In the genomic region with DNA sequence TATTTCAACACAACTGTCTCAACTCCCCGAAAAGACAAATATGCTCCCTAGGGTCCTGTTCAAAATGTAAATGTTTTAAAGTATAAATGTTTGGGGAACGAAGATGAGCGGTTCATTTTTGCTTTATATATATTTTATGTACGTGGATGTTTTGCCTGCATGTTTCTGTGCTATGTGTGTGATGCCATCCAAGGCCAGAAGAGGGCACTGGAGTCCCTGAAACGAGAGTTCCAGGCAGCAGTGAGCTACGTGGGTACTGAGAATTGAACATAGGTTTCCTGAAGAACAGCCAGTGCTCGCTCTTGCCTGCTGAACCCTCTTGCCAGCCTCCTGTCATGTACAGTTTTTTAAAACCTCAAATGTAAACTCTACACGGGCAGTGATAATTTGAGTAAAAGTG, we compare ENCODE assay signal across 11 mouse cellular contexts.
DNase-seq lines count a peak whose midpoint lies in the region; ATAC-seq and TF ChIP-seq lines count a peak whose summit lies in the region.
"Had no signal": no experiment of that assay in that cellular context is flagged by ENCODE, and none has a peak within 500 bp of the region (broad histone marks: within the 10 kb centered on the region; RNA-seq: fewer than 3 reads in every experiment).

No protein-coding gene starts in this region.

- no peak overlapping the region for H3K27ac ChIP-seq in liver, adult 2 months (replicated peaks; ENCODE audit: insufficient read depth, low read depth, low read length)
- H3K27ac ChIP-seq in liver, embryonic 11.5 days (ENCODE audit: low read depth, low read length): no peak overlapping the region

- no peak overlapping the region for H3K4me2 ChIP-seq in liver, embryonic 11.5 days

- ATAC-seq in CD4-positive, CD25-positive, alpha-beta regulatory T cell, adult 4 months: no peak
- ATAC-seq in liver, embryonic 11.5 days (replicated peaks; ENCODE audit: low FRiP score): no peak
- ATAC-seq in megakaryocyte-erythroid progenitor cell, adult 5-6 weeks (replicated peaks; ENCODE audit: low FRiP score, low TSS enrichment, poor library complexity, severe bottlenecking): peak; percentile 84
- ATAC-seq in erythroid progenitor cell, adult 5-6 weeks (replicated peaks; ENCODE audit: low FRiP score, poor library complexity, severe bottlenecking): no peak

- H3K4me3 ChIP-seq in liver, adult 2 months (ENCODE audit: insufficient read depth, low read depth, low read length): no peak overlapping the region
- H3K4me3 ChIP-seq in liver, embryonic 11.5 days (ENCODE audit: low read depth, low read length): no peak overlapping the region

- H3K9me3 ChIP-seq in liver, embryonic 11.5 days (ENCODE audit: control insufficient read depth, low read length): no peaks in the 10 kb centered on the region

- H3K79me2 ChIP-seq in liver, adult 2 months (ENCODE audit: control insufficient read depth, insufficient read depth, low read length): no peaks in the 10 kb centered on the region

- DNase-seq in CD4-positive, CD25-positive, alpha-beta regulatory T cell, adult 2 months (ENCODE audit: low read depth, low spot score): peak; percentile 46
- DNase-seq in liver, adult 2 months (ENCODE audit: extremely low read depth, low read depth, low spot score): no peak
- no peak for DNase-seq in liver, embryonic 11.5 days (ENCODE audit: low spot score)
- peak; percentile 38 for DNase-seq in WW6 (ENCODE audit: low read depth, low spot score)
- no peak for DNase-seq in adrenal gland, postnatal 4 days (ENCODE audit: low spot score in 2 of 2)
- DNase-seq: adrenal gland, postnatal 25 days; kidney, adult 8-10 months; left cerebral cortex, postnatal 4 days had no signal

- no peaks in the 10 kb centered on the region for H3K27me3 ChIP-seq in liver, adult 2 months (ENCODE audit: control insufficient read depth, insufficient read depth, low read length)
- no peaks in the 10 kb centered on the region for H3K27me3 ChIP-seq in liver, embryonic 11.5 days (replicated peaks; ENCODE audit: control insufficient read depth, insufficient read depth, low read length)

- TF ChIP-seq POLR2A in liver, adult 2 months (IDR thresholded peaks at IDR 0.05; ENCODE audit: extremely low read depth, insufficient read depth, low read length): no peak

- peak; percentile 46 for TF ChIP-seq CTCF in liver, adult 2 months (IDR thresholded peaks at IDR 0.05; ENCODE audit: low read depth, low read length)

- H3K4me1 ChIP-seq in liver, adult 2 months (ENCODE audit: control insufficient read depth, insufficient read depth, low read length): no peaks in the 10 kb centered on the region
- H3K4me1 ChIP-seq in liver, embryonic 11.5 days (replicated peaks; ENCODE audit: control insufficient read depth, insufficient read depth, low read length): no peaks in the 10 kb centered on the region

- H3K9ac ChIP-seq in liver, adult 2 months (ENCODE audit: low read depth, low read length): no peak overlapping the region
- H3K9ac ChIP-seq in liver, embryonic 11.5 days (ENCODE audit: low read depth, low read length): no peak overlapping the region

- 94% methylated on average over 8 of the region's 8 CpGs for WGBS in liver, adult 2 months
- 86% methylated on average over 8 of the region's 8 CpGs for WGBS in liver, embryonic 11.5 days

- peaks cover 5% of the 10 kb centered on the region; the same call in 1 of the 2 replicates for H3K36me3 ChIP-seq in liver, adult 2 months (ENCODE audit: control insufficient read depth, insufficient read depth, low read length)
- H3K36me3 ChIP-seq in liver, embryonic 11.5 days (ENCODE audit: control insufficient read depth, insufficient read depth, low read length): peaks cover 4% of the 10 kb centered on the region; the same call in 1 of the 2 replicates

Comparison
In these comparisons a context has a peak if more than half of its experiments do, and no peak if none do; other contexts are left out.
1. DNase-seq: peak in CD4-positive, CD25-positive, alpha-beta regulatory T cell, adult 2 months (single experiment) and WW6 (single experiment); none in liver, adult 2 months (single experiment), liver, embryonic 11.5 days (single experiment) and adrenal gland, postnatal 4 days (0 of 2).